Mouse (Mus musculus): ENCODE measurements around the gene Gpr61. TPM values are rescaled to one million over a fixed set of nuclear protein-coding genes. Genes with fewer than 3 reads are reported as not detected.

Gene Gpr61
- total and polyA plus RNA-seq, 2 experiments, result not detected

- H3K4me1 ChIP-seq (ENCODE audit: control insufficient read depth, insufficient read depth, low read length), result peaks cover 5% of the 10 kb centered on the region; the same call in 1 of the 2 replicates
- peak; percentile 84 for DNase-seq (ENCODE audit: extremely low read depth, low read depth, low spot score)
- TF ChIP-seq CTCF (IDR thresholded peaks at IDR 0.05; ENCODE audit: low read depth, low read length) (no peak), POLR2A (IDR thresholded peaks at IDR 0.05; ENCODE audit: extremely low read depth, insufficient read depth, low read length) (peak; percentile 78; the same call in 1 of the 2 replicates)
- H3K36me3 ChIP-seq (ENCODE audit: control insufficient read depth, insufficient read depth, low read length), result peaks cover 2% of the 10 kb centered on the region; the same call in 1 of the 2 replicates
- H3K4me3 ChIP-seq (ENCODE audit: insufficient read depth, low read depth, low read length), result peak within 1 kb of the TSS; percentile 86
- H3K27me3 ChIP-seq (ENCODE audit: control insufficient read depth, insufficient read depth, low read length), result no peaks in the 10 kb centered on the region
- peak within 1 kb of the TSS; percentile 92 for H3K9ac ChIP-seq (ENCODE audit: low read depth, low read length)
- peak within 1 kb of the TSS; percentile 79 for H3K27ac ChIP-seq (replicated peaks; ENCODE audit: insufficient read depth, low read depth, low read length)
- under 1% methylated on average over 63 of the region's 63 CpGs for WGBS
- peaks cover 15% of the 10 kb centered on the region; the same call in 1 of the 2 replicates for H3K79me2 ChIP-seq (ENCODE audit: control insufficient read depth, insufficient read depth, low read length)
These were observed 8.9 kb downstream of the Gpr61 start, which contains the start of gene Gnai3 for GRCm38 (mm10) chr3:108145534-108146445. Gene Gnai3 (minus strand): TSS chr3:108146146.

DNA sequence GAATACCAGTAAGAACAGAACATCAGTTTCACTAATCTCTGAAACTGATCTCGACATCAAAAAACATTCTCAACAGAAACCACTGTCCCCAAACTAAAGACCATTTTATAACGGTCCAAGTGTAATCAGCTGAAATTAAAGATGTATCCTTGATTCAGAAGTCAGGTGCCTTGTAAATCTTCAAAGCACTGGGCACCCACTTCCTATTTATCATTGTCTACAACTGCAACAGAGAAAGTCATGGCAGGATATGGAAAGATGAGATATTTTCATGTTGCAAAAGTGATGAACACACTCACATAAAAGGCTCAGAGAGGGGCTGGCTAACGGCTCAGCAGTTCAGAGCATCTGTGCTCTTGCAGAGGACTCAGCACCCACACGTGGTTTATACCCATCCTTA is 13.9 kb downstream of the Gpr61 start:
- H3K4me1 ChIP-seq (ENCODE audit: control insufficient read depth, insufficient read depth, low read length), result peaks cover 1% of the 10 kb centered on the region; the same call in 1 of the 2 replicates
- H3K4me3 ChIP-seq (ENCODE audit: insufficient read depth, low read depth, low read length), result no peak overlapping the region
- DNase-seq (ENCODE audit: extremely low read depth, low read depth, low spot score), result no peak
- 78% methylated on average over 4 of the region's 4 CpGs for WGBS
- TF ChIP-seq CTCF (IDR thresholded peaks at IDR 0.05; ENCODE audit: low read depth, low read length) (no peak), POLR2A (IDR thresholded peaks at IDR 0.05; ENCODE audit: extremely low read depth, insufficient read depth, low read length) (no peak)
- H3K27me3 ChIP-seq (ENCODE audit: control insufficient read depth, insufficient read depth, low read length), result no peaks in the 10 kb centered on the region
- H3K9ac ChIP-seq (ENCODE audit: low read depth, low read length), result no peak overlapping the region
- H3K27ac ChIP-seq (replicated peaks; ENCODE audit: insufficient read depth, low read depth, low read length), result no peak overlapping the region
- peaks cover 43% of the 10 kb centered on the region for H3K79me2 ChIP-seq (ENCODE audit: control insufficient read depth, insufficient read depth, low read length)
- H3K36me3 ChIP-seq (ENCODE audit: control insufficient read depth, insufficient read depth, low read length), result peaks cover 4% of the 10 kb centered on the region

DNA sequence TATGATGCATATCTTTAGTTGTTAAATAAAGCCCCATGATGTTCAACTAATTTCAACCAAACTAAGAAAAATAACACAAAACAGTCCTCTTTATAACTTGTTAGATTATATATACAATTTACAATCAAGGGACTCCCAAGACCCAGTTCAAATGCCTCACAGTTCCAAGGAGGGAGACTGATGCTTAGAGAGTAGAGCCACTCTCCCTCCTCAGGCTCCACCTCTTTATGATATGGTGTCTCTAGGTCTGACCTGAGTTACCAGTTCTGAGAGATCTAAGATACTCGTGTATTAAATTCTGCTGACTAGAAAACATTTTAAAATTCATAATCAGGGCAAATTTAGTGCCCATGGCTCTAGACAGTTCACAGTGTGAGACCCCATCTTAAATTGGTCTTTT is 15.6 kb downstream of the Gpr61 start:
- H3K27me3 ChIP-seq (ENCODE audit: control insufficient read depth, insufficient read depth, low read length), result no peaks in the 10 kb centered on the region
- DNase-seq (ENCODE audit: extremely low read depth, low read depth, low spot score), result no peak
- 58% methylated on average over 1 of the region's 1 CpGs for WGBS
- no peak overlapping the region for H3K4me3 ChIP-seq (ENCODE audit: insufficient read depth, low read depth, low read length)
- TF ChIP-seq POLR2A (IDR thresholded peaks at IDR 0.05; ENCODE audit: extremely low read depth, insufficient read depth, low read length), result no peak
- no peak for TF ChIP-seq CTCF (IDR thresholded peaks at IDR 0.05; ENCODE audit: low read depth, low read length)
- peaks cover 42% of the 10 kb centered on the region for H3K79me2 ChIP-seq (ENCODE audit: control insufficient read depth, insufficient read depth, low read length)
- peaks cover 8% of the 10 kb centered on the region; the same call in 1 of the 2 replicates for H3K4me1 ChIP-seq (ENCODE audit: control insufficient read depth, insufficient read depth, low read length)
- no peak overlapping the region for H3K9ac ChIP-seq (ENCODE audit: low read depth, low read length)
- H3K27ac ChIP-seq (replicated peaks; ENCODE audit: insufficient read depth, low read depth, low read length), result no peak overlapping the region
- peaks cover 4% of the 10 kb centered on the region for H3K36me3 ChIP-seq (ENCODE audit: control insufficient read depth, insufficient read depth, low read length)

GRCm38 (mm10) chr3:108134701-108135100 is 20.0 kb downstream of the Gpr61 start:
- Histone ChIP-seq H3K27ac (replicated peaks; ENCODE audit: insufficient read depth, low read depth, low read length) (no peak overlapping the region), H3K27me3 (ENCODE audit: control insufficient read depth, insufficient read depth, low read length) (no peaks in the 10 kb centered on the region), H3K79me2 (ENCODE audit: control insufficient read depth, insufficient read depth, low read length) (peaks cover 35% of the 10 kb centered on the region), H3K4me3 (ENCODE audit: insufficient read depth, low read depth, low read length) (no peak overlapping the region), H3K4me1 (ENCODE audit: control insufficient read depth, insufficient read depth, low read length) (peaks cover 22% of the 10 kb centered on the region), H3K36me3 (ENCODE audit: control insufficient read depth, insufficient read depth, low read length) (peaks cover 2% of the 10 kb centered on the region), H3K9ac (ENCODE audit: low read depth, low read length) (no peak overlapping the region)
- 60% methylated on average over 11 of the region's 11 CpGs for WGBS
- DNase-seq (ENCODE audit: extremely low read depth, low read depth, low spot score), result peak; percentile 50
- TF ChIP-seq POLR2A (IDR thresholded peaks at IDR 0.05; ENCODE audit: extremely low read depth, insufficient read depth, low read length) (no peak), CTCF (IDR thresholded peaks at IDR 0.05; ENCODE audit: low read depth, low read length) (no peak)

DNA sequence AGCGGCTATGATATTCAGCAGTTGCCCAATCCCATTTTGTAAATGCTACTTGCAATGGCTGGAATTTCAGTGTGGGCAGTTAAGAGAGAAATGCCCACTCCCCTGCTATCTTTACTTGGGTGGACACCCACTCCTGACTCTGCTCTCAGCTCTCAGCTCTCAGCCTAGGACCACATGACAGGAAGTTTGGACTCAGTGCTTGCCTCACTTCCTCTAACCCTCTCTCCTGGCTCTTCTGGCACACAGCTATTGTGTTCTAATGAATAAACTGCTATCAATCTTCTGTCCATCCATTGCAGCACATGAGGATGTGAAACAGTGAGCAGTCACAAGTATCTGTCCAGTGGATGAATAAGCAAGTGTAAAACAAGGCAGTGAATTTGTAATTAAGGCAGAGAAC is 22.2 kb downstream of the Gpr61 start:
- Histone ChIP-seq H3K36me3 (ENCODE audit: control insufficient read depth, insufficient read depth, low read length) (peaks cover 2% of the 10 kb centered on the region; the same call in 1 of the 2 replicates), H3K4me3 (ENCODE audit: insufficient read depth, low read depth, low read length) (no peak overlapping the region), H3K27ac (replicated peaks; ENCODE audit: insufficient read depth, low read depth, low read length) (no peak overlapping the region; the same call in 1 of the 2 replicates), H3K27me3 (ENCODE audit: control insufficient read depth, insufficient read depth, low read length) (no peaks in the 10 kb centered on the region), H3K4me1 (ENCODE audit: control insufficient read depth, insufficient read depth, low read length) (peaks cover 22% of the 10 kb centered on the region), H3K79me2 (ENCODE audit: control insufficient read depth, insufficient read depth, low read length) (peaks cover 40% of the 10 kb centered on the region), H3K9ac (ENCODE audit: low read depth, low read length) (no peak overlapping the region)
- WGBS, result 33% methylated on average over 1 of the region's 1 CpGs
- DNase-seq (ENCODE audit: extremely low read depth, low read depth, low spot score), result no peak
- TF ChIP-seq POLR2A (IDR thresholded peaks at IDR 0.05; ENCODE audit: extremely low read depth, insufficient read depth, low read length) (no peak), CTCF (IDR thresholded peaks at IDR 0.05; ENCODE audit: low read depth, low read length) (no peak)
